Mouse (Mus musculus) lung, postnatal 0 days (tissue): ENCODE measurements around the gene Spryd3. TPM values are rescaled to one million over a fixed set of nuclear protein-coding genes. Genes with fewer than 3 reads are reported as not detected.

Experiments used
- ATAC-seq: fragments of 200-750 bp; cut with Nextera tagmentation; 2 replicates; pipeline ENCODE4 v1.8.0; 2017; ENCODE audit warnings: moderate library complexity
- DNase-seq: peaks from one replicate; pipeline ENCODE4 v3.0.0-alpha.2; 2016; ENCODE audit warnings: low spot score
- H3K27ac ChIP-seq: fragments of 300-500 bp; sonication (generic); 2 replicates; pipeline ENCODE4 v1.5.1; 2014; ENCODE audit warnings: antibody characterized with exemption, mild to moderate bottlenecking, low read length, mixed read lengths
- H3K27me3 ChIP-seq: fragments of 300-500 bp; sonication (generic); replicated peaks from 2 replicates; pipeline ENCODE4 v1.6.1; 2014; ENCODE audit warnings: low read length, mixed read lengths; ENCODE audit not compliant: insufficient read depth
- H3K36me3 ChIP-seq: fragments of 300-500 bp; sonication (generic); 2 replicates; pipeline ENCODE4 v1.6.1; 2014; ENCODE audit warnings: low read length, mixed read lengths; ENCODE audit not compliant: insufficient read depth
- H3K4me1 ChIP-seq: fragments of 300-500 bp; sonication (generic); 2 replicates; pipeline ENCODE4 v1.6.1; 2014; ENCODE audit warnings: antibody characterized with exemption, low read depth, low read length, mixed read lengths; ENCODE audit not compliant: insufficient read depth
- H3K4me2 ChIP-seq: fragments of 300-500 bp; sonication (generic); replicated peaks from 2 replicates; pipeline ENCODE4 v1.6.1; 2014; ENCODE audit warnings: low read depth, mild to moderate bottlenecking, low read length, moderate library complexity, mixed read lengths
- H3K4me3 ChIP-seq: fragments of 300-500 bp; sonication (generic); 2 replicates; pipeline ENCODE4 v1.5.1; 2014; ENCODE audit warnings: low read depth, low read length
- H3K9ac ChIP-seq: fragments of 300-500 bp; sonication (generic); replicated peaks from 2 replicates; pipeline ENCODE4 v1.6.1; 2014; ENCODE audit warnings: low read depth, mild to moderate bottlenecking
- H3K9me3 ChIP-seq: fragments of 300-500 bp; sonication (generic); 2 replicates; pipeline ENCODE4 v1.6.1; 2016; ENCODE audit warnings: low read length, mixed read lengths
- CTCF ChIP-seq: IDR thresholded peaks from 2 replicates; pipeline ENCODE4 v1.5.1; 2016; ENCODE audit warnings: antibody characterized with exemption, mild to moderate bottlenecking
- EP300 ChIP-seq: IDR thresholded peaks from 2 replicates; pipeline ENCODE4 v1.6.1; 2016; ENCODE audit warnings: antibody characterized with exemption, mild to moderate bottlenecking, control low read depth
- WGBS: fragments of 180-500 bp; shearing (Covaris S2); extraction: QIAGEN DNeasy Blood & Tissue Kit; methylation state at CpG from one replicate; pipeline ENCODE4 v1.1.7; 2014; 5-methylcytosine and 5-hydroxymethylcytosine counted together
- polyA plus RNA-seq: library from polyadenylated mRNA; unstranded; fragments of >200 nt; fragmentation: Nextera tagmentation; extraction: Ambion mirVana; gene quantifications from 2 replicates; pipeline ENCODE4 v1.2.1, GENCODE M21; 2015

The Spryd3 gene
- polyA plus RNA-seq, 1 experiment from 2014 or later = 22.2 TPM

DNA sequence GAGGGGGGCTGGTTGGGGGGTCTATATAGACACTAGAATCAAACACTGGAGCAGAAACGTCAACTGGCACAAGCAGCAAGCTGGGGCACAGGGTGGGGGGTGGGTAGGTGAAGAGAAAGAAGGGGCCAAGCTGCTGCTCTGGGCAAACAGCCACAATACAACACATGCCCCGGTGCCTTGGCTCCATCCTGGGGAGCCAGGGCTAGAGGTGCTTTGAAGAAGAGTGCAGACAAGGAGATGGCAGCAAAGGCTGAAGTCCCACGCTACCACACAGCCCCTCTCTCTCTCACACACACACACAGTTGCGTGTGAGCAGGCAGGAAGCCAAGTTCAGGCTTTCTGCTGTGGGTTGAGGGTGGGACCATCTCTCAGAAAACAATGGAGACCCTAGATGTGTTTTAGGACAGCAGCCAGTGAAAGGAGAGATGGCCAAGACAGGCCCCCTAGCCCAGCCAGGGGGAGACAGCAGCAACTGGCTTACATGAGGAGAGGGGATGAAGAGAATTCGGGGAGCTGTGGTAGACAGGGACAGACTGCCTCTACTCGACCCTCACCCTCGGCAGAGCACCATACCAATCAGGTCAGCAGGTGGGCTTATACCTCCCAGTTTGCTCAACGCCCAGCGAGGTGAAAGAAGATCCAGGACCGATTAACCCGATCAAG, 19.1 kb downstream of the Spryd3 start:
- DNase-seq = peak; percentile 13
- no peak overlapping the region for H3K9ac ChIP-seq

GRCm38 (mm10) chr15:102115731-102116231, 20.3 kb downstream of the Spryd3 start:
- H3K4me1 ChIP-seq = no peaks in the 10 kb centered on the region
- H3K4me3 ChIP-seq = no peak overlapping the region
- H3K9me3 ChIP-seq = no peaks in the 10 kb centered on the region
- H3K4me2 ChIP-seq = no peak overlapping the region
- no peak overlapping the region for H3K27ac ChIP-seq
- peaks cover 61% of the 10 kb centered on the region for H3K36me3 ChIP-seq
- TF ChIP-seq CTCF = no peak
- WGBS = 77% methylated on average over 9 of the region's 9 CpGs
- DNase-seq (peak; percentile 7), ATAC-seq (no peak)
- H3K27me3 ChIP-seq = no peaks in the 10 kb centered on the region
- no peak overlapping the region for H3K9ac ChIP-seq

More for the DNA sequence above, 19.1 kb downstream of the Spryd3 start:
- no peaks in the 10 kb centered on the region for H3K27me3 ChIP-seq
- H3K36me3 ChIP-seq = peaks cover 53% of the 10 kb centered on the region
- WGBS = 70% methylated on average over 11 of the region's 11 CpGs
- no peak for TF ChIP-seq CTCF
- no peak for TF ChIP-seq EP300
- peak; percentile 9; the same call in 1 of the 2 replicates for ATAC-seq
- H3K4me2 ChIP-seq = no peak overlapping the region
- H3K4me1 ChIP-seq = no peaks in the 10 kb centered on the region
- H3K4me3 ChIP-seq = no peak overlapping the region
- no peaks in the 10 kb centered on the region for H3K9me3 ChIP-seq
- no peak overlapping the region for H3K27ac ChIP-seq

DNA sequence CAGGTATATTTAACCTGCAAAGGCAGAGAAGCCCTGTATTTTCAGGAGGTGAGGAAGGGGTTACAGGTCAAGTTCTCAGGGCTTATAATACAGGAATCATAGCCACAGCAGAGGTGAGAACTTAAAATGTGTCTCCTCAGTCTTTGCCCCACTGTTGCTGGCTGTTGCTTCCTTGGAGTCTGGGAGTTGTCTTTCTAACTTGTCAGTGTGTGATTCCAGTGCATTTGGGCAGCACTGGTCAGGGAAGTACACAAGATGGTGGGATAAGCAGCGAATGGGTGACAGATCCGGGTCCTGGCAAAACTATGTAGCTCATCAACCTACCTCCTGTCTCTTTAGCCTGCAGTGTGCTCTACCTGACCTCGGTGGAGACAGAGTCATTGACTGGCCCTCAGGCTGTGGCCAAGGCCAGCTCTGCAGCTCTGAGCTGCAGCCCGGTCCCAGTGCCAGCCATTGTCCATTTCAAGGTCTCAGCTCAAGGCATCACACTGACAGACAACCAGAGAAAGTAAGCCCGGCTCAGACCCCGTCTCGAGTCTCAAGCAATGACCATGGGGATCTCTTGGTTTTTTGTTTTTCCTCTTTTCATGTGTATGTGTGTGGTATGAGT, 21.3 kb downstream of the Spryd3 start:
- no peaks in the 10 kb centered on the region for H3K27me3 ChIP-seq
- no peaks in the 10 kb centered on the region for H3K4me1 ChIP-seq
- H3K4me2 ChIP-seq = no peak overlapping the region
- no peak overlapping the region for H3K9ac ChIP-seq
- H3K4me3 ChIP-seq = no peak overlapping the region
- DNase-seq (no peak), ATAC-seq (no peak)
- TF ChIP-seq EP300 (no peak), CTCF (no peak)
- no peak overlapping the region for H3K27ac ChIP-seq
- 80% methylated on average over 7 of the region's 7 CpGs for WGBS
- peaks cover 71% of the 10 kb centered on the region for H3K36me3 ChIP-seq
- H3K9me3 ChIP-seq = no peaks in the 10 kb centered on the region

GRCm38 (mm10) chr15:102113674-102114073, 22.4 kb downstream of the Spryd3 start:
- no peaks in the 10 kb centered on the region for H3K9me3 ChIP-seq
- ATAC-seq (no peak), DNase-seq (no peak)
- H3K4me1 ChIP-seq = peaks cover 4% of the 10 kb centered on the region; the same call in 1 of the 2 replicates
- H3K4me2 ChIP-seq = no peak overlapping the region
- H3K4me3 ChIP-seq = no peak overlapping the region
- no peak for TF ChIP-seq CTCF
- TF ChIP-seq EP300 = no peak
- peaks cover 78% of the 10 kb centered on the region for H3K36me3 ChIP-seq
- H3K27me3 ChIP-seq = no peaks in the 10 kb centered on the region
- no peak overlapping the region for H3K27ac ChIP-seq
- WGBS = 75% methylated on average over 4 of the region's 4 CpGs
- H3K9ac ChIP-seq = no peak overlapping the region

DNA sequence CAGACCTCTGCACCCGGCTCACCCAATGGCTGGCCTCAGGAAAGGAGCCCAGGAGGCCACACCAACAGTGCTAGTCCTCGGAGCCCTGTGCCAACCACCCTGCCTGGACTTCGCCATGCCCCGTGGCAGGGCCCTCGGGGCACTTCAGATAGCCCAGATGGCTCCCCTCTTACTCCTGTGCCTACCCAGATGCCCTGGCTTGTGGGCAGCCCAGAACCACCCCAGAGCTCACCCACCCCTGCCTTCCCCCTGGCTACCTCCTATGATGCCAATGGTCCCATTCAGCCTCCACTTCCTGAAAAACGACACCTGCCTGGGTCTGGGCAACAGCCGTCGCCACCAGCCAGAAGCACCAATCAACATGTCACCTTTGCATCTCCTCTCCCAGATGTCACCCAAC, 23.2 kb downstream of the Spryd3 start:
- peaks cover 85% of the 10 kb centered on the region for H3K36me3 ChIP-seq

DNA sequence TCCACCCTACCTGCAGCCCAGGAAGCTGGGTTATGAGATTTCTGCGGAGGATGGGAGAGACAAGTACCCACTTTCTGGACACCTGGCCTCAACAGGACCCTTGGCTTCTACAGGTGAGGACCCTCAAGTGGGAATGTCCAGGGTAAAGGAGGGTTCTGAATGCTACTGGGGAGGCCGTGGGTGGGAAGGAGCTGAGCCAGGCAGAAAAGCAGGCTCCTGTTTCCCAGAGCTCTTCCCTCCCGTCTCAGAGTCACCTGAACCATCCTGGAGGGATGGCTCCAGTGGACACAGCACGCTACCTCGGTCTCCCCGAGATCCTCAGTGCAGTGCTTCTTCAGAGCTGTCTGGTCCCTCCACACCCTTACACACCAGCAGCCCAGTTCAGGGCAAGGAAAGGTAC, 23.9 kb downstream of the Spryd3 start:
- ATAC-seq (no peak), DNase-seq (no peak)
- Histone ChIP-seq H3K4me3 (no peak overlapping the region), H3K27me3 (no peaks in the 10 kb centered on the region), H3K9ac (no peak overlapping the region), H3K27ac (no peak overlapping the region), H3K36me3 (peaks cover 90% of the 10 kb centered on the region), H3K4me2 (no peak overlapping the region), H3K9me3 (no peaks in the 10 kb centered on the region), H3K4me1 (peaks cover 13% of the 10 kb centered on the region; the same call in 1 of the 2 replicates)
- WGBS = 90% methylated on average over 6 of the region's 6 CpGs
- TF ChIP-seq CTCF = no peak
- TF ChIP-seq EP300 = no peak

More for the DNA sequence above, 23.2 kb downstream of the Spryd3 start:
- TF ChIP-seq CTCF = no peak
- no peak for TF ChIP-seq EP300
- H3K27ac ChIP-seq = no peak overlapping the region
- WGBS = 67% methylated on average over 8 of the region's 8 CpGs
- H3K9ac ChIP-seq = no peak overlapping the region
- H3K4me1 ChIP-seq = peaks cover 9% of the 10 kb centered on the region; the same call in 1 of the 2 replicates
- H3K4me2 ChIP-seq = no peak overlapping the region
- H3K27me3 ChIP-seq = no peaks in the 10 kb centered on the region
- ATAC-seq (no peak), DNase-seq (no peak)
- no peaks in the 10 kb centered on the region for H3K9me3 ChIP-seq
- no peak overlapping the region for H3K4me3 ChIP-seq
